Mouse (Mus musculus) liver, embryonic 12.5 days (tissue): Measurements from ENCODE around the gene Gm43552. TPM values are rescaled to one million over a fixed set of nuclear protein-coding genes. Genes with fewer than 3 reads are reported as not detected.

Experiments
- ATAC-seq: fragments of 200-750 bp; cut with Nextera tagmentation; 2 replicates; pipeline ENCODE4 v1.8.0; 2017; ENCODE audit warnings: moderate number of reproducible peaks, mild to moderate bottlenecking, moderate library complexity
- H3K27ac ChIP-seq: fragments of 300-500 bp; sonication (generic); 2 replicates; pipeline ENCODE4 v1.5.1; 2016; ENCODE audit warnings: mild to moderate bottlenecking
- H3K27me3 ChIP-seq: fragments of 300-500 bp; sonication (generic); replicated peaks from 2 replicates; pipeline ENCODE4 v1.6.1; 2016; ENCODE audit warnings: mild to moderate bottlenecking, moderate library complexity
- H3K36me3 ChIP-seq: fragments of 300-500 bp; sonication (generic); 2 replicates; pipeline ENCODE4 v1.6.1; 2016; ENCODE audit warnings: mild to moderate bottlenecking, moderate library complexity
- H3K4me1 ChIP-seq: fragments of 300-500 bp; sonication (generic); 2 replicates; pipeline ENCODE4 v1.6.1; 2016
- H3K4me2 ChIP-seq: fragments of 300-500 bp; sonication (generic); 2 replicates; pipeline ENCODE4 v1.6.1; 2016; ENCODE audit warnings: mild to moderate bottlenecking, moderate library complexity
- H3K4me3 ChIP-seq: fragments of 300-500 bp; sonication (generic); 2 replicates; pipeline ENCODE4 v1.5.1; 2016; ENCODE audit warnings: mild to moderate bottlenecking, moderate library complexity
- H3K9ac ChIP-seq: fragments of 300-500 bp; sonication (generic); 2 replicates; pipeline ENCODE4 v1.6.1; 2016; ENCODE audit warnings: mild to moderate bottlenecking, moderate library complexity
- H3K9me3 ChIP-seq: fragments of 300-500 bp; sonication (generic); replicated peaks from 2 replicates; pipeline ENCODE4 v1.6.1; 2016; ENCODE audit warnings: mild to moderate bottlenecking, moderate library complexity
- WGBS: fragments of 180-500 bp; shearing (Covaris S2); methylation state at CpG from one replicate; pipeline ENCODE4 v1.1.7; 2016; ENCODE audit not compliant: insufficient replicate concordance; 5-methylcytosine and 5-hydroxymethylcytosine counted together
- polyA plus RNA-seq: library from polyadenylated mRNA; unstranded; fragments of >200 nt; fragmentation: Nextera tagmentation; extraction: Ambion mirVana; gene quantifications from 2 replicates; pipeline ENCODE4 v1.2.1, GENCODE M21; 2016

Gene Gm43552
- polyA plus RNA-seq, 1 experiment from 2014 or later, result not detected

DNA sequence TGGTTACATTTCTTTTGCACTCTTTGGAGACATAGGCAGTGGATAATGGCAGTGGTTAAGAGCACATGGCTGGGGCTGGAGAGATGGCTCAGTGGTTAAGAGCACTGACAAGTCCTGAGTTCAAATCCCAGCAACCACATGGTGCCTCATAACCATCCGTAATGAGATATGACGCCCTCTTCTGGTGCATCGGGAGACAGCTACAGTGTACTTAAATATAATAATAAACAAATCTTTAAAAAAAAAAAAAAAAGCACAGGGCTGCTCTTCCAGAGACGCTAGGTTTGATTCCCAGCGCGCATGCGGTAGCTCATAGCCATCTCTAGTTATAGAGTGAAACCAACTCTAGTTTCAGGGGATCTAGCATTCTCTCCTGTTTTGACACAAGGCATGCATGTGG is 98.2 kb downstream of the Gm43552 start:
- H3K4me3 ChIP-seq, result no peak overlapping the region
- WGBS, result 81% methylated on average over 7 of the region's 7 CpGs
- peaks cover 22% of the 10 kb centered on the region for H3K4me1 ChIP-seq
- no peaks in the 10 kb centered on the region for H3K9me3 ChIP-seq
- H3K4me2 ChIP-seq, result no peak overlapping the region
- H3K27ac ChIP-seq, result no peak overlapping the region
- H3K9ac ChIP-seq, result no peak overlapping the region
- H3K36me3 ChIP-seq, result peaks cover 68% of the 10 kb centered on the region
- no peak for ATAC-seq
- no peaks in the 10 kb centered on the region for H3K27me3 ChIP-seq

GRCm38 (mm10) chr5:65391753-65392152 is 100.9 kb downstream of the Gm43552 start:
- H3K27ac ChIP-seq, result peak overlapping the region; percentile 87
- H3K9ac ChIP-seq, result peak overlapping the region; percentile 84
- no peaks in the 10 kb centered on the region for H3K27me3 ChIP-seq
- H3K4me1 ChIP-seq, result peaks cover 41% of the 10 kb centered on the region
- H3K36me3 ChIP-seq, result peaks cover 68% of the 10 kb centered on the region
- H3K4me2 ChIP-seq, result peak overlapping the region; percentile 85
- WGBS, result 3% methylated on average over 12 of the region's 12 CpGs
- no peaks in the 10 kb centered on the region for H3K9me3 ChIP-seq
- ATAC-seq, result peak; percentile 57; the same call in 1 of the 2 replicates
- H3K4me3 ChIP-seq, result peak overlapping the region; percentile 87

GRCm38 (mm10) chr5:65390648-65391644 is 101.7 kb downstream of the Gm43552 start, which contains the start of the genes Rpl9 and Lias:
TSS of gene Rpl9 (minus strand) at chr5:65391444.
TSS of gene Lias (plus strand) at chr5:65391497.
- peak within 1 kb of the TSS; percentile 87 for H3K4me3 ChIP-seq
- H3K4me1 ChIP-seq, result peaks cover 41% of the 10 kb centered on the region
- peak within 1 kb of the TSS; percentile 94 for H3K9ac ChIP-seq
- no peaks in the 10 kb centered on the region for H3K27me3 ChIP-seq
- peak within 1 kb of the TSS; percentile 85 for H3K4me2 ChIP-seq
- H3K9me3 ChIP-seq, result no peaks in the 10 kb centered on the region
- under 1% methylated on average over 83 of the region's 83 CpGs for WGBS
- ATAC-seq, result peak; percentile 90
- H3K27ac ChIP-seq, result peak within 1 kb of the TSS; percentile 87
- peaks cover 60% of the 10 kb centered on the region for H3K36me3 ChIP-seq

DNA sequence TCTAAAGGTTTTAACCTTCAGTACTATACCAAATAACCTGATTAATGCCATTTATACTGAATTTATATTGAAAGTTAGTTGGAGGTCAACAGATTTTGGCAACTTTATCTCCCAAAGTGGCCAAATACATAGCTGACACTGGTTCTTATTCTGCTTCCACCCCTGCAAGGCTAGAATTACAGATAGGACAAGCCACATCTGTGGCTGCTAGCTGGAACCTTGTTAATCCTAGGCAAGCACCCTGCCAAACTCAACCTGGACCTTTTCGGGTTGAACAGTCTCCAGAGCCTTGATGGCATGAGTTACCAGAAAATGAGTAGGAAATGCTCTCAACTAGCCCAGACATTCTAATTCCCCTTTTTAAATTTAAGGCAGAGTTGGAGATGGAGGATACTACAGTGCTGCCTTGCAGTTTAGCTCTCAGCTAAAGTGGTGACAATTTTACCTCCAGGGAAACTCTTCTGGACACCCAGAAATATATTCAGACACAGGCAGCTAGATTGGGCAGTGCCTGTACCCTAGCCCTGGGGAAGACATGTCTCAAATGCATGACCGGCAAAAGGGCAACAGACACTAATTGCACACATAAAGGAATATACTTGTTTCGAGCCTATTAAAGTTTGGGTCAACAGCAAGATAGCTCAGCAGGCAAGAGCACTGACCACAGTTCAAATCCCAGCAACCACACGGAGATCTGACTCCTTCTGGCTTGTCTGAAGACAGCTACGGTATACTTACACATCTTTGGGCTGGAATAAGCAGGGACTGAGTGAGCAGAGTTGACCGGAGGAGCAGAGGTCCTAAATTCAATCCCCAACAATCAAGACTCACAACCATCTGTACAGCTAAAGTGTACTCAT is 105.4 kb downstream of the Gm43552 start:
- no peak for ATAC-seq
- Histone ChIP-seq H3K4me3 (no peak overlapping the region), H3K4me1 (peaks cover 32% of the 10 kb centered on the region), H3K27me3 (no peaks in the 10 kb centered on the region), H3K9me3 (no peaks in the 10 kb centered on the region), H3K4me2 (no peak overlapping the region), H3K9ac (peak overlapping the region; percentile 24; the same call in 1 of the 2 replicates), H3K36me3 (peaks cover 39% of the 10 kb centered on the region), H3K27ac (peak overlapping the region; percentile 51; the same call in 1 of the 2 replicates)
- 65% methylated on average over 6 of the region's 6 CpGs for WGBS

DNA sequence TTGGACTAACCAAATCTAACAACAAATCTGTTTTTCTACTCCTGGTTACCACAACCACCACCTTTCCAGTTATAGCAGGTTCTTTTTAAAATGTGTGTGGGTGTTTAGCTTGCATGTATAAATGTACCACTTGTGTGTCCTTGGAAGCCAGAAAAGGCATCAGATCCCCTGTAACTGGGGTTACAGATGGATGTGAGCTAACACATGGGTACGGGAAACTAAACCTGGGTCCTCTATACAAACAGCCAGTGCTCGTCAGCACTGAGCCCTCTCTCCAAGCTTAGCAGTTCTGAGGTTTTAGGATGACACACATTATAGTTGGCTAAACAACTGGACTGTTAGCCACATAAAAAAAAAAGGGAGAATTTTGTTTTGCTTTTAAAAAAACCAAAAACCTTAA is 106.9 kb downstream of the Gm43552 start:
- 54% methylated on average over 2 of the region's 2 CpGs for WGBS
- no peak overlapping the region for H3K27ac ChIP-seq
- H3K9ac ChIP-seq, result no peak overlapping the region
- no peak overlapping the region for H3K4me2 ChIP-seq
- no peak overlapping the region for H3K4me3 ChIP-seq
- peaks cover 39% of the 10 kb centered on the region for H3K36me3 ChIP-seq
- no peaks in the 10 kb centered on the region for H3K27me3 ChIP-seq
- ATAC-seq, result no peak
- H3K9me3 ChIP-seq, result no peaks in the 10 kb centered on the region
- H3K4me1 ChIP-seq, result peaks cover 29% of the 10 kb centered on the region

Other genes with a start within 250 kb of the Gm43552 start
- 58.1 and 59.3 TPM in 2 replicates for gene Rfc1, start 157.2 kb downstream of the Gm43552 start, polyA plus RNA-seq
- gene Klb, start 144.5 kb downstream of the Gm43552 start, polyA plus RNA-seq, result 9.9 and 10.0 TPM in 2 replicates
- 867 and 884 TPM in 2 replicates for gene Rpl9, start 101.4 kb downstream of the Gm43552 start, polyA plus RNA-seq
- gene Lias, start 101.3 kb downstream of the Gm43552 start, polyA plus RNA-seq, result 51.7 and 54.8 TPM in 2 replicates
- 24.1 and 26.3 TPM in 2 replicates for gene Ugdh, start 56.9 kb downstream of the Gm43552 start, polyA plus RNA-seq
- 45.5 and 47.4 TPM in 2 replicates for gene Smim14, start 44.4 kb upstream of the Gm43552 start, polyA plus RNA-seq
- 136 and 137 TPM in 2 replicates for gene Ube2k, start 44.4 kb upstream of the Gm43552 start, polyA plus RNA-seq
- 52.6 and 59.4 TPM in 2 replicates for gene Pds5a, start 205.4 kb upstream of the Gm43552 start, polyA plus RNA-seq